Mouse (Mus musculus) ES-Bruce4 (cell line): ENCODE results near the gene Oaz1.

Experiments
- CTCF ChIP-seq: IDR thresholded peaks from one replicate; pipeline ENCODE4 v1.8.1; 2011; ENCODE audit warnings: low read depth, low read length
- EP300 ChIP-seq: IDR thresholded peaks from 2 replicates; pipeline ENCODE4 v1.6.1; 2011; ENCODE audit warnings: low read depth, low read length; ENCODE audit not compliant: insufficient read depth
- POLR2A ChIP-seq: IDR thresholded peaks from one replicate; pipeline ENCODE4 v1.8.1; 2011; ENCODE audit warnings: low read length; ENCODE audit not compliant: insufficient read depth

GRCm38 (mm10) chr10:80785963-80786362 lies 40.5 kb upstream of the Oaz1 start:
- TF ChIP-seq CTCF (no peak), POLR2A (no peak), EP300 (no peak)
